ENCODE assay signal across 9 mouse cellular contexts in genomic region chr1:86670279-86671038, GRCm38 (mm10). TPM values are rescaled to one million over a fixed set of nuclear protein-coding genes. Genes with fewer than 3 reads are reported as not detected.
DNase-seq lines count a peak whose midpoint lies in the region; ATAC-seq and TF ChIP-seq lines count a peak whose summit lies in the region.
"Had no signal": no experiment of that assay in that cellular context is flagged by ENCODE, and none has a peak within 500 bp of the region (broad histone marks: within the 10 kb centered on the region; RNA-seq: fewer than 3 reads in every experiment).

Nppc (minus strand) TSS chr1:86670571.

- H3K36me3 ChIP-seq in C2C12 (ENCODE audit: control insufficient read depth, insufficient read depth), result no peaks in the 10 kb centered on the region
- H3K36me3 ChIP-seq in forebrain, embryonic 12.5 days (replicated peaks), result no peaks in the 10 kb centered on the region
- H3K36me3 ChIP-seq in heart, postnatal 0 days (replicated peaks; ENCODE audit: control insufficient read depth, insufficient read depth, low read length), result no peaks in the 10 kb centered on the region
- H3K36me3 ChIP-seq in liver, embryonic 14.5 days (replicated peaks; ENCODE audit: control insufficient read depth, insufficient read depth, low read depth), result no peaks in the 10 kb centered on the region
- H3K36me3 ChIP-seq in neural tube, embryonic 15.5 days, result no peaks in the 10 kb centered on the region

- H3K79me2 ChIP-seq in C2C12 (ENCODE audit: control insufficient read depth, insufficient read depth), result no peaks in the 10 kb centered on the region

- DNase-seq in brain, embryonic 18.5 days (ENCODE audit: low read depth, low spot score), result peak; percentile 61
- peak; percentile 47 for DNase-seq in heart, postnatal 0 days (ENCODE audit: low spot score)
- DNase-seq in kidney, postnatal 4 days, result peak; percentile 77 to 86
- peak in 1 of 3 experiments; percentile 11 for DNase-seq in liver, embryonic 14.5 days (ENCODE audit: low read depth in 3 of 3, low spot score in 3 of 3)
- DNase-seq in thymus, postnatal 25 days, result peak; percentile 45

- H3K27me3 ChIP-seq in C2C12 (ENCODE audit: control insufficient read depth, insufficient read depth, insufficient read length), result peaks cover 58% of the 10 kb centered on the region
- peaks cover 57% of the 10 kb centered on the region for H3K27me3 ChIP-seq in forebrain, embryonic 12.5 days
- H3K27me3 ChIP-seq in heart, postnatal 0 days (ENCODE audit: control insufficient read depth, insufficient read depth, low read length), result peaks cover 64% of the 10 kb centered on the region
- peaks cover 31% of the 10 kb centered on the region for H3K27me3 ChIP-seq in liver, embryonic 14.5 days (ENCODE audit: control insufficient read depth, insufficient read depth, low read length)
- peaks cover 16% of the 10 kb centered on the region for H3K27me3 ChIP-seq in neural tube, embryonic 15.5 days (replicated peaks)

- H3K4me2 ChIP-seq in forebrain, embryonic 12.5 days, result peak within 1 kb of the TSS; percentile 90
- H3K4me2 ChIP-seq in heart, postnatal 0 days (ENCODE audit: low read depth, low read length), result peak within 1 kb of the TSS; percentile 82
- peak within 1 kb of the TSS; percentile 68 for H3K4me2 ChIP-seq in liver, embryonic 14.5 days (ENCODE audit: low read depth)
- H3K4me2 ChIP-seq in neural tube, embryonic 15.5 days, result peak within 1 kb of the TSS; percentile 98

- no peak within 1 kb of the TSS for H3ac ChIP-seq in C2C12 (ENCODE audit: control insufficient read depth, insufficient read length, low read depth)

- H3K4me3 ChIP-seq in C2C12 (ENCODE audit: insufficient read depth, poor library complexity, severe bottlenecking), result no peak within 1 kb of the TSS
- H3K4me3 ChIP-seq in forebrain, embryonic 12.5 days (replicated peaks), result peak within 1 kb of the TSS; percentile 55
- peak within 1 kb of the TSS; percentile 44 for H3K4me3 ChIP-seq in heart, postnatal 0 days (ENCODE audit: low read depth, low read length)
- H3K4me3 ChIP-seq in liver, embryonic 14.5 days (ENCODE audit: insufficient read depth in 1 of 2, low read depth in 2 of 2, low read length in 2 of 2), result peak within 1 kb of the TSS; percentile 32 to 43; a peak in 3 of 4 replicates
- peak within 1 kb of the TSS; percentile 56 for H3K4me3 ChIP-seq in neural tube, embryonic 15.5 days (replicated peaks)

- H3K27ac ChIP-seq in forebrain, embryonic 12.5 days, result no peak within 1 kb of the TSS
- H3K27ac ChIP-seq in heart, postnatal 0 days (ENCODE audit: low read depth), result no peak within 1 kb of the TSS
- no peak within 1 kb of the TSS for H3K27ac ChIP-seq in liver, embryonic 14.5 days
- peak within 1 kb of the TSS; percentile 72 for H3K27ac ChIP-seq in neural tube, embryonic 15.5 days (replicated peaks)

- peaks cover 13% of the 10 kb centered on the region for H3K4me1 ChIP-seq in forebrain, embryonic 12.5 days
- peaks cover 6% of the 10 kb centered on the region for H3K4me1 ChIP-seq in heart, postnatal 0 days (ENCODE audit: control insufficient read depth, insufficient read depth)
- 0 out of 4 replicates have a peak, but pooled peaks cover 0 to 2% of the 10 kb centered on the region in 2 experiments for H3K4me1 ChIP-seq in liver, embryonic 14.5 days (replicated peaks; ENCODE audit: control insufficient read depth in 2 of 2, insufficient read depth in 2 of 2, low read length in 1 of 2)
- peaks cover 16% of the 10 kb centered on the region for H3K4me1 ChIP-seq in neural tube, embryonic 15.5 days

- no peaks in the 10 kb centered on the region for H3K9me3 ChIP-seq in forebrain, embryonic 12.5 days
- H3K9me3 ChIP-seq in heart, postnatal 0 days (replicated peaks; ENCODE audit: control insufficient read depth, low read length), result no peaks in the 10 kb centered on the region
- no peaks in the 10 kb centered on the region for H3K9me3 ChIP-seq in liver, embryonic 14.5 days (ENCODE audit: control insufficient read depth, low read length)
- no peaks in the 10 kb centered on the region for H3K9me3 ChIP-seq in neural tube, embryonic 15.5 days (replicated peaks)

- H3K79me3 ChIP-seq in C2C12 (ENCODE audit: low read depth), result no peaks in the 10 kb centered on the region

- TF ChIP-seq CTCF in C2C12 (IDR thresholded peaks at IDR 0.05; ENCODE audit: control insufficient read depth, insufficient read depth, insufficient read length), result peak; percentile 25
- peak; percentile 32; the same call in 1 of the 2 replicates for TF ChIP-seq CTCF in heart, postnatal 0 days (IDR thresholded peaks at IDR 0.05; ENCODE audit: low read depth)
- TF ChIP-seq CTCF in liver, embryonic 14.5 days (IDR thresholded peaks at IDR 0.05; ENCODE audit: low read depth), result peak; percentile 53; the same call in 1 of the 2 replicates

- ATAC-seq in forebrain, embryonic 12.5 days (ENCODE audit: low FRiP score), result peak; percentile 95
- ATAC-seq in heart, postnatal 0 days (ENCODE audit: insufficient read depth, low read depth), result peak; percentile 81
- ATAC-seq in liver, embryonic 14.5 days (ENCODE audit: insufficient read depth), result peak; percentile 43; the same call in 1 of the 2 replicates
- ATAC-seq in neural tube, embryonic 15.5 days (ENCODE audit: low FRiP score), result peak; percentile 96

- TF ChIP-seq EP300 in heart, postnatal 0 days (IDR thresholded peaks at IDR 0.05; ENCODE audit: low read depth), result no peak
- TF ChIP-seq EP300 in liver, embryonic 14.5 days (IDR thresholded peaks at IDR 0.05; ENCODE audit: low read depth), result no peak

- 4% methylated on average over 59 of the region's 59 CpGs for WGBS in forebrain, embryonic 12.5 days
- 4% methylated on average over 58 of the region's 59 CpGs for WGBS in heart, postnatal 0 days
- 5% methylated on average over 59 of the region's 59 CpGs for WGBS in liver, embryonic 14.5 days (ENCODE audit: insufficient replicate concordance)
- WGBS in neural tube, embryonic 15.5 days, result 3% methylated on average over 59 of the region's 59 CpGs

- peak within 1 kb of the TSS; percentile 78 for H3K9ac ChIP-seq in forebrain, embryonic 12.5 days
- no peak within 1 kb of the TSS for H3K9ac ChIP-seq in heart, postnatal 0 days (replicated peaks; ENCODE audit: low read depth, low read length)
- H3K9ac ChIP-seq in liver, embryonic 14.5 days (replicated peaks), result no peak within 1 kb of the TSS
- peak within 1 kb of the TSS; percentile 68 for H3K9ac ChIP-seq in neural tube, embryonic 15.5 days (replicated peaks)

TF ChIP-seq in C2C12, 6 proteins besides CTCF, POLR2A, EP300 and RAD21:
- TF ChIP-seq MYOG (IDR thresholded peaks at IDR 0.05; ENCODE audit: control insufficient read depth, extremely low read depth, insufficient read length) (no peak), FOSL1 (IDR thresholded peaks at IDR 0.05; ENCODE audit: insufficient read depth, low read length, poor library complexity, severe bottlenecking) (no peak), MYOD1 (IDR thresholded peaks at IDR 0.05; ENCODE audit: control insufficient read depth, insufficient read length, low read depth) (no peak), CEBPB (IDR thresholded peaks at IDR 0.05; ENCODE audit: low read depth) (no peak), USF1 (IDR thresholded peaks at IDR 0.05; ENCODE audit: low read depth) (no peak), MAX (IDR thresholded peaks at IDR 0.05) (no peak)

RNA-seq across cellular contexts. Expression of gene Nppc, which starts in this region (rescaled TPM):
- polyA plus RNA-seq in C2C12 (2012; fragmentation: generic; extraction: Trizol), result not detected
- 0.83 and 1.6 TPM in 2 replicates for polyA plus RNA-seq in forebrain, embryonic 12.5 days (2016; fragmentation: Nextera tagmentation; extraction: Ambion mirVana)
- total RNA-seq in heart, postnatal 0 days (2014; rRNA removed; ENCODE audit: low replicate concordance), result not detected in 2 replicates
- 0.74 and 1.5 TPM in 2 replicates for polyA plus RNA-seq in heart, postnatal 0 days (2015; fragmentation: Nextera tagmentation; extraction: Ambion mirVana)
- 0.04 and 0.09 TPM in 2 replicates for polyA plus RNA-seq in liver, embryonic 14.5 days (2012; rRNA removed)
- polyA plus RNA-seq in liver, embryonic 14.5 days (2014; fragmentation: Nextera tagmentation; extraction: Ambion mirVana), result not detected in 2 replicates
- 15.4 and 28.0 TPM in 2 replicates for polyA plus RNA-seq in neural tube, embryonic 15.5 days (2015; fragmentation: Nextera tagmentation; extraction: Ambion mirVana)
- total RNA-seq: MEL had no signal

Comparison
In these comparisons a context has a peak if more than half of its experiments do, and no peak if none do; other contexts are left out.
1. Peak in ATAC-seq, H3K4me3 ChIP-seq and H3K4me2 ChIP-seq in liver, embryonic 14.5 days; RNA of the gene not detected or under 1 TPM.
2. ATAC-seq: peak in every context shown above with its lines; median percentile 96 in neural tube, embryonic 15.5 days; 95 in forebrain, embryonic 12.5 days; 81 in heart, postnatal 0 days; 43 in liver, embryonic 14.5 days.
3. H3K9ac ChIP-seq: peak in forebrain, embryonic 12.5 days (single experiment) and neural tube, embryonic 15.5 days (single experiment); none in heart, postnatal 0 days (single experiment) and liver, embryonic 14.5 days (single experiment).
4. Peak in every context shown above with its lines, with median percentiles within 50 percentile points of each other: CTCF ChIP-seq and H3K4me2 ChIP-seq.